29 mouse cellular contexts compared by ENCODE assay signal in genomic region chr14:78333341-78333740, GRCm38 (mm10). TPM values are rescaled to one million over a fixed set of nuclear protein-coding genes. Genes with fewer than 3 reads are reported as not detected.
DNase-seq lines count a peak whose midpoint lies in the region; ATAC-seq lines count a peak whose summit lies in the region.
"Had no signal": no experiment of that assay in that cellular context is flagged by ENCODE, and none has a peak within 500 bp of the region (broad histone marks: within the 10 kb centered on the region; RNA-seq: fewer than 3 reads in every experiment).

No protein-coding gene starts in this region.

- H3K36me3 ChIP-seq in kidney, embryonic 16.5 days (ENCODE audit: insufficient read depth, low read length) = no peaks in the 10 kb centered on the region
- H3K36me3 ChIP-seq in kidney, embryonic 15.5 days = no peaks in the 10 kb centered on the region
- H3K36me3 ChIP-seq: embryonic facial prominence, embryonic 13.5 days; embryonic facial prominence, embryonic 15.5 days; forebrain, embryonic 10.5 days; forebrain, embryonic 12.5 days; G1E had no signal

- WGBS in kidney, embryonic 16.5 days = 82% methylated on average over 3 of the region's 3 CpGs
- WGBS in kidney, embryonic 15.5 days = 70% methylated on average over 3 of the region's 3 CpGs

- no peak overlapping the region for H3K9ac ChIP-seq in kidney, embryonic 16.5 days (replicated peaks; ENCODE audit: low read length)
- no peak overlapping the region for H3K9ac ChIP-seq in kidney, embryonic 15.5 days
- H3K9ac ChIP-seq: embryonic facial prominence, embryonic 13.5 days; embryonic facial prominence, embryonic 15.5 days; forebrain, embryonic 12.5 days had no signal

- ATAC-seq in kidney, embryonic 16.5 days (ENCODE audit: low FRiP score, low TSS enrichment) = no peak
- ATAC-seq in kidney, embryonic 15.5 days (replicated peaks; ENCODE audit: low FRiP score) = no peak
- ATAC-seq in megakaryocyte-erythroid progenitor cell, adult 5-6 weeks (replicated peaks; ENCODE audit: low FRiP score, low TSS enrichment, poor library complexity, severe bottlenecking) = no peak
- ATAC-seq: activated CD4-positive, CD25-positive, alpha-beta regulatory T cell, adult 4 months; CD4-positive, CD25-positive, alpha-beta regulatory T cell, adult 4 months; forebrain, embryonic 14.5 days; Patski had no signal

- H3K27me3 ChIP-seq in kidney, embryonic 16.5 days (ENCODE audit: insufficient read depth, low read length) = no peaks in the 10 kb centered on the region
- H3K27me3 ChIP-seq in kidney, embryonic 15.5 days = no peaks in the 10 kb centered on the region
- H3K27me3 ChIP-seq: CH12.LX; embryonic facial prominence, embryonic 13.5 days; embryonic facial prominence, embryonic 15.5 days; forebrain, embryonic 12.5 days; Patski had no signal

- H3K4me2 ChIP-seq in kidney, embryonic 16.5 days (replicated peaks; ENCODE audit: low read depth, low read length) = no peak overlapping the region
- no peak overlapping the region for H3K4me2 ChIP-seq in kidney, embryonic 15.5 days
- H3K4me2 ChIP-seq: embryonic facial prominence, embryonic 13.5 days; embryonic facial prominence, embryonic 15.5 days; forebrain, embryonic 12.5 days had no signal

- DNase-seq in kidney, adult 11 months = peak; percentile 6
- peak; percentile 29 to 34 for DNase-seq in kidney, adult 8-10 months
- peak; percentile 15 for DNase-seq in kidney, postnatal 10 days
- DNase-seq in kidney, postnatal 36 days = peak; percentile 12 to 52
- DNase-seq: adrenal gland, adult 8-10 months; adrenal gland, postnatal 14 days; adrenal gland, postnatal 36 days; B cell, adult 2 months; cerebellum, adult 11-12 months; cerebellum, adult 2 months; cerebellum, adult 9-10 months; cerebellum, postnatal 10 days; cerebellum, postnatal 36 days; embryo, embryonic 11 days had no signal

- peaks cover 17% of the 10 kb centered on the region for H3K4me1 ChIP-seq in kidney, embryonic 16.5 days (ENCODE audit: insufficient read depth, low read length)
- H3K4me1 ChIP-seq in kidney, embryonic 15.5 days = peaks cover 16% of the 10 kb centered on the region
- H3K4me1 ChIP-seq: embryonic facial prominence, embryonic 15.5 days; forebrain, embryonic 10.5 days; forebrain, embryonic 12.5 days had no signal

- H3K9me3 ChIP-seq in kidney, embryonic 16.5 days (ENCODE audit: low read length) = no peaks in the 10 kb centered on the region
- H3K9me3 ChIP-seq in kidney, embryonic 15.5 days (replicated peaks) = no peaks in the 10 kb centered on the region
- H3K9me3 ChIP-seq: embryonic facial prominence, embryonic 13.5 days; embryonic facial prominence, embryonic 15.5 days; forebrain, embryonic 10.5 days; forebrain, embryonic 12.5 days had no signal

- H3K27ac ChIP-seq in kidney, embryonic 16.5 days (ENCODE audit: low read length) = no peak overlapping the region
- H3K27ac ChIP-seq in kidney, embryonic 15.5 days = no peak overlapping the region
- H3K27ac ChIP-seq: embryonic facial prominence, embryonic 13.5 days; embryonic facial prominence, embryonic 15.5 days; forebrain, embryonic 10.5 days; forebrain, embryonic 12.5 days had no signal

- no peak overlapping the region for H3K4me3 ChIP-seq in kidney, embryonic 16.5 days (ENCODE audit: low read length)
- no peak overlapping the region for H3K4me3 ChIP-seq in kidney, embryonic 15.5 days (replicated peaks)
- H3K4me3 ChIP-seq: embryonic facial prominence, embryonic 13.5 days; embryonic facial prominence, embryonic 15.5 days; erythroblast, embryonic 14.5 days; forebrain, embryonic 10.5 days; forebrain, embryonic 12.5 days had no signal

RNA-seq across cellular contexts. Expression of gene Tnfsf11, which starts 25.5 kb away (rescaled TPM):
- 0.22 and 0.24 TPM in 2 replicates for polyA plus RNA-seq in kidney, embryonic 16.5 days (2015; fragmentation: Nextera tagmentation; extraction: Ambion mirVana)
- polyA plus RNA-seq in kidney, embryonic 15.5 days (2015; fragmentation: Nextera tagmentation; extraction: Ambion mirVana) = 0.32 and 0.63 TPM in 2 replicates
- total RNA-seq in megakaryocyte-erythroid progenitor cell, adult 5-6 weeks (2014; fragmentation: Nextera tagmentation) = not detected in 2 replicates
- total RNA-seq in megakaryocyte-erythroid progenitor cell, adult 5-6 weeks (2017) = not detected in 2 replicates
- total RNA-seq: adrenal gland, adult 18-20 months; adrenal gland, adult 8-10 months; adrenal gland, postnatal 14 days; G1E had no signal
- polyA plus RNA-seq: cerebellum, adult 2 months; erythroblast, embryonic 14.5 days; forebrain, embryonic 14.5 days; G1E; Patski had no signal
